Mouse (Mus musculus) bone marrow, adult 2 months (tissue): ENCODE measurements around the gene Emb.

Experiments
- CTCF ChIP-seq: fragments of 200-500 bp; IDR thresholded peaks from 2 replicates; pipeline ENCODE4 v1.5.1; 2011; ENCODE audit warnings: low read length, control low read depth; ENCODE audit not compliant: control insufficient read depth, insufficient read depth
- POLR2A ChIP-seq: fragments of 200-500 bp; IDR thresholded peaks from 2 replicates; pipeline ENCODE4 v1.6.1; 2011; ENCODE audit warnings: low read depth, mild to moderate bottlenecking, control low read depth, low read length, borderline replicate concordance; ENCODE audit not compliant: control insufficient read depth

- no peak for TF ChIP-seq CTCF
- TF ChIP-seq POLR2A, result no peak
Measured at GRCm38 (mm10) chr13:117165071-117165470, 43.3 kb upstream of the Emb start.
